Mouse (Mus musculus) midbrain, postnatal 0 days (tissue): Measurements from ENCODE around the gene Gm10521. TPM values are rescaled to one million over a fixed set of nuclear protein-coding genes. Genes with fewer than 3 reads are reported as not detected.
"Not testable (repeated sequence)": the region's sequence is repeated elsewhere in the genome, so short reads cannot be mapped to it uniquely, and the experiment has no call there.

ENCODE experiments used
- ATAC-seq: fragments of 200-750 bp; cut with Nextera tagmentation; 2 replicates; pipeline ENCODE4 v1.8.0; 2017; ENCODE audit warnings: moderate number of reproducible peaks, mild to moderate bottlenecking, moderate TSS enrichment, moderate library complexity; ENCODE audit not compliant: low FRiP score
- DNase-seq: peaks from one replicate; pipeline ENCODE4 v3.0.0-alpha.2; 2015; ENCODE audit warnings: low spot score
- H3K27ac ChIP-seq: fragments of 300-500 bp; sonication (generic); 2 replicates; pipeline ENCODE4 v1.5.1; 2014; ENCODE audit warnings: low read depth, mild to moderate bottlenecking, low read length, mixed read lengths
- H3K27me3 ChIP-seq: fragments of 300-500 bp; sonication (generic); 2 replicates; pipeline ENCODE4 v1.6.1; 2014; ENCODE audit warnings: low read length, control low read depth, mixed read lengths; ENCODE audit not compliant: insufficient read depth
- H3K36me3 ChIP-seq: fragments of 300-500 bp; sonication (generic); 2 replicates; pipeline ENCODE4 v1.6.1; 2014; ENCODE audit warnings: low read length, control low read depth, mixed read lengths; ENCODE audit not compliant: insufficient read depth
- H3K4me1 ChIP-seq: fragments of 300-500 bp; sonication (generic); 2 replicates; pipeline ENCODE4 v1.6.1; 2014; ENCODE audit warnings: mild to moderate bottlenecking, control low read depth, antibody characterized with exemption, low read length, mixed read lengths; ENCODE audit not compliant: insufficient read depth
- H3K4me2 ChIP-seq: fragments of 300-500 bp; sonication (generic); 2 replicates; pipeline ENCODE4 v1.6.1; 2014; ENCODE audit warnings: low read depth, mild to moderate bottlenecking, low read length, mixed read lengths; ENCODE audit not compliant: poor library complexity, severe bottlenecking
- H3K4me3 ChIP-seq: fragments of 300-500 bp; sonication (generic); 2 replicates; pipeline ENCODE4 v1.5.1; 2014; ENCODE audit warnings: low read depth, mild to moderate bottlenecking, low read length, moderate library complexity
- H3K9ac ChIP-seq: fragments of 300-500 bp; sonication (generic); replicated peaks from 2 replicates; pipeline ENCODE4 v1.6.1; 2014; ENCODE audit warnings: mild to moderate bottlenecking, low read length, moderate library complexity, mixed read lengths; ENCODE audit not compliant: poor library complexity, severe bottlenecking
- H3K9me3 ChIP-seq: fragments of 300-500 bp; sonication (generic); 2 replicates; pipeline ENCODE4 v1.6.1; 2016; ENCODE audit warnings: low read length, control low read depth
- CTCF ChIP-seq: IDR thresholded peaks from 2 replicates; pipeline ENCODE4 v1.5.1; 2016; ENCODE audit warnings: antibody characterized with exemption, mild to moderate bottlenecking
- WGBS: fragments of 180-500 bp; shearing (Covaris S2); extraction: QIAGEN DNeasy Blood & Tissue Kit; methylation state at CpG from one replicate; pipeline ENCODE4 v1.1.7; 2014; 5-methylcytosine and 5-hydroxymethylcytosine counted together
- polyA plus RNA-seq: library from polyadenylated mRNA; unstranded; fragments of >200 nt; fragmentation: Nextera tagmentation; extraction: Ambion mirVana; gene quantifications from 2 replicates; pipeline ENCODE4 v1.2.1, GENCODE M21; 2015
- total RNA-seq: library from RNA; depleted of rRNA; stranded (reverse); fragments of >200 nt; gene quantifications from 2 replicates; pipeline ENCODE4 v1.2.3, GENCODE M21; 2014; rRNA removed

Gene Gm10521
- 0.66 TPM in 1 of 2 replicates, not detected in the other for total RNA-seq
- not detected in 2 replicates for polyA plus RNA-seq

- H3K9me3 ChIP-seq, H3K4me2 ChIP-seq, H3K36me3 ChIP-seq, ATAC-seq, H3K4me3 ChIP-seq, DNase-seq, H3K27ac ChIP-seq, H3K4me1 ChIP-seq, H3K9ac ChIP-seq, H3K27me3 ChIP-seq: not testable (repeated sequence)
- 75% methylated on average over 5 of the region's 5 CpGs for WGBS
These were observed at the start of gene Gm10521 for GRCm38 (mm10) chr1:171895364-171895763. Gene Gm10521, plus strand, starts transcription at chr1:171895664.

GRCm38 (mm10) chr1:171848201-171848600 is 47.3 kb upstream of the Gm10521 start:
- Histone ChIP-seq H3K4me2 (no peak overlapping the region), H3K4me1 (no peaks in the 10 kb centered on the region), H3K9me3 (no peaks in the 10 kb centered on the region), H3K27ac (no peak overlapping the region), H3K9ac (no peak overlapping the region), H3K36me3 (no peaks in the 10 kb centered on the region), H3K4me3 (no peak overlapping the region), H3K27me3 (no peaks in the 10 kb centered on the region)
- DNase-seq (no peak), ATAC-seq (no peak)
- TF ChIP-seq CTCF: no peak

- no peak for TF ChIP-seq CTCF
- no peaks in the 10 kb centered on the region for H3K36me3 ChIP-seq
- ATAC-seq (no peak), DNase-seq (no peak)
- H3K9ac ChIP-seq: no peak overlapping the region
- no peak overlapping the region for H3K27ac ChIP-seq
- H3K9me3 ChIP-seq: no peaks in the 10 kb centered on the region
- no peak overlapping the region for H3K4me2 ChIP-seq
- no peaks in the 10 kb centered on the region for H3K4me1 ChIP-seq
- H3K27me3 ChIP-seq: no peaks in the 10 kb centered on the region
- H3K4me3 ChIP-seq: no peak overlapping the region
- 86% methylated on average over 4 of the region's 4 CpGs for WGBS
These were observed 46.7 kb upstream of the Gm10521 start for GRCm38 (mm10) chr1:171848757-171849156.

- ATAC-seq (no peak), DNase-seq (no peak)
- no peak overlapping the region for H3K9ac ChIP-seq
- H3K4me1 ChIP-seq: no peaks in the 10 kb centered on the region
- no peak overlapping the region for H3K4me3 ChIP-seq
- H3K27me3 ChIP-seq: no peaks in the 10 kb centered on the region
- WGBS: 90% methylated on average over 5 of the region's 5 CpGs
- no peaks in the 10 kb centered on the region for H3K9me3 ChIP-seq
- no peak for TF ChIP-seq CTCF
- no peak overlapping the region for H3K4me2 ChIP-seq
- H3K36me3 ChIP-seq: no peaks in the 10 kb centered on the region
- H3K27ac ChIP-seq: no peak overlapping the region
These were observed 46.0 kb upstream of the Gm10521 start for GRCm38 (mm10) chr1:171849454-171849853.

GRCm38 (mm10) chr1:171865467-171865866 is 30.0 kb upstream of the Gm10521 start:
- TF ChIP-seq CTCF: no peak
- no peak overlapping the region for H3K4me2 ChIP-seq
- no peak overlapping the region for H3K4me3 ChIP-seq
- no peak overlapping the region for H3K27ac ChIP-seq
- H3K36me3 ChIP-seq: no peaks in the 10 kb centered on the region
- no peaks in the 10 kb centered on the region for H3K27me3 ChIP-seq
- no peaks in the 10 kb centered on the region for H3K9me3 ChIP-seq
- H3K9ac ChIP-seq: no peak overlapping the region
- ATAC-seq (no peak), DNase-seq (no peak)
- no peaks in the 10 kb centered on the region for H3K4me1 ChIP-seq
- WGBS: 88% methylated on average over 4 of the region's 4 CpGs

- no peaks in the 10 kb centered on the region for H3K27me3 ChIP-seq
- no peak overlapping the region for H3K4me2 ChIP-seq
- ATAC-seq: no peak
- H3K4me3 ChIP-seq: no peak overlapping the region
- no peaks in the 10 kb centered on the region for H3K36me3 ChIP-seq
- H3K4me1 ChIP-seq: no peaks in the 10 kb centered on the region
- DNase-seq: no peak
- no peak for TF ChIP-seq CTCF
- H3K9me3 ChIP-seq: no peaks in the 10 kb centered on the region
- 94% methylated on average over 1 of the region's 1 CpGs for WGBS
- H3K27ac ChIP-seq: no peak overlapping the region
- no peak overlapping the region for H3K9ac ChIP-seq
These were observed 8.5 kb upstream of the Gm10521 start for GRCm38 (mm10) chr1:171886989-171887388.
